In genomic region chr9:102335571-102336282, GRCm38 (mm10) we compare ENCODE assay signal across 21 mouse cellular contexts. TPM values are rescaled to one million over a fixed set of nuclear protein-coding genes. Genes with fewer than 3 reads are reported as not detected.
DNase-seq lines count a peak whose midpoint lies in the region; ATAC-seq lines count a peak whose summit lies in the region.
"Had no signal": no experiment of that assay in that cellular context is flagged by ENCODE, and none has a peak within 500 bp of the region (broad histone marks: within the 10 kb centered on the region; RNA-seq: fewer than 3 reads in every experiment).

No protein-coding gene starts in this region.

- no peaks in the 10 kb centered on the region for H3K4me1 ChIP-seq in heart, embryonic 11.5 days (ENCODE audit: control insufficient read depth, insufficient read depth, low read length)
- H3K4me1 ChIP-seq: limb, embryonic 12.5 days; liver, embryonic 12.5 days; megakaryocyte, embryonic 14.5 days; stomach, embryonic 15.5 days had no signal

- no peak overlapping the region for H3K9ac ChIP-seq in heart, embryonic 11.5 days (ENCODE audit: low read depth, low read length)
- H3K9ac ChIP-seq: forebrain, embryonic 12.5 days; hindbrain, embryonic 13.5 days; limb, embryonic 12.5 days; liver, embryonic 12.5 days; stomach, embryonic 15.5 days had no signal

- no peak for ATAC-seq in heart, embryonic 11.5 days (replicated peaks; ENCODE audit: insufficient number of reproducible peaks, low FRiP score, low TSS enrichment)
- ATAC-seq: inflammation-experienced regulatory T-cells, adult 6 months; liver, embryonic 12.5 days; midbrain, embryonic 16.5 days had no signal

- no peaks in the 10 kb centered on the region for H3K36me3 ChIP-seq in heart, embryonic 11.5 days (ENCODE audit: control insufficient read depth, insufficient read depth, low read length)
- H3K36me3 ChIP-seq: forebrain, embryonic 12.5 days; hindbrain, embryonic 13.5 days; limb, embryonic 12.5 days; liver, embryonic 12.5 days; stomach, embryonic 15.5 days had no signal

- H3K4me2 ChIP-seq in heart, embryonic 11.5 days: no peak overlapping the region
- H3K4me2 ChIP-seq: forebrain, embryonic 12.5 days; hindbrain, embryonic 13.5 days; limb, embryonic 12.5 days; liver, embryonic 12.5 days; stomach, embryonic 15.5 days had no signal

- H3K4me3 ChIP-seq in heart, embryonic 11.5 days (ENCODE audit: low read depth, low read length): no peak overlapping the region
- H3K4me3 ChIP-seq: forebrain, embryonic 12.5 days; hindbrain, embryonic 13.5 days; limb, embryonic 12.5 days; liver, embryonic 12.5 days; megakaryocyte, embryonic 14.5 days; stomach, embryonic 15.5 days had no signal

- H3K27me3 ChIP-seq in heart, embryonic 11.5 days (ENCODE audit: control insufficient read depth, insufficient read depth, low read length): no peaks in the 10 kb centered on the region; the same call in 1 of the 2 replicates
- H3K27me3 ChIP-seq: megakaryocyte, embryonic 14.5 days; stomach, embryonic 15.5 days had no signal

- no peak overlapping the region for H3K27ac ChIP-seq in heart, embryonic 11.5 days (ENCODE audit: low read depth, low read length)
- H3K27ac ChIP-seq: forebrain, embryonic 12.5 days; hindbrain, embryonic 13.5 days; limb, embryonic 12.5 days; liver, embryonic 12.5 days; stomach, embryonic 15.5 days had no signal

- intact Hi-C loops in heart, postnatal 10 days (cut with DNase I): no loop called here

- 55% methylated on average over 11 of the region's 11 CpGs for WGBS in heart, embryonic 11.5 days (ENCODE audit: insufficient replicate concordance)

- no peaks in the 10 kb centered on the region for H3K9me3 ChIP-seq in heart, embryonic 11.5 days (replicated peaks; ENCODE audit: control insufficient read depth, low read length)
- H3K9me3 ChIP-seq: forebrain, embryonic 12.5 days; hindbrain, embryonic 13.5 days; limb, embryonic 12.5 days; liver, embryonic 12.5 days; stomach, embryonic 15.5 days had no signal

- peak; percentile 23 for DNase-seq in gastrocnemius, adult 18-20 months (ENCODE audit: low spot score)
- no peak for DNase-seq in gastrocnemius, postnatal 10 days
- peak; percentile 14 to 24 for DNase-seq in heart, postnatal 10 days
- DNase-seq in kidney, postnatal 10 days: peak; percentile 22
- peak; percentile 14 to 34 for DNase-seq in kidney, postnatal 36 days
- no peak for DNase-seq in right cerebral cortex, adult 18-20 months
- DNase-seq: cerebellum, adult 8-10 months; lung, adult 2 months; right cerebral cortex, postnatal 25 days; thymus, adult 18-20 months had no signal

RNA-seq across cellular contexts. Expression of gene Ephb1, which starts 18.8 kb away (rescaled TPM):
- total RNA-seq in gastrocnemius, adult 18-20 months (2021): under 1 TPM; 0.66 to 0.78 TPM
- 1 to 10 TPM; 4.7 to 5.7 TPM for total RNA-seq in gastrocnemius, postnatal 10 days (2021)
- total RNA-seq in heart, postnatal 10 days (2021): 10 to 100 TPM in 1 of 2 experiments, 1 to 10 TPM in 1; 9.1 to 10.5 TPM
- polyA plus RNA-seq in heart, embryonic 11.5 days (2014; fragmentation: Nextera tagmentation; extraction: Ambion mirVana): 0.44 and 0.87 TPM in 2 replicates
- total RNA-seq: common myeloid progenitor, adult 5-6 weeks; neutrophil, adult 5-6 weeks had no signal
- polyA plus RNA-seq: inflammation-experienced regulatory T-cells, adult 6 months had no signal

Comparison
In these comparisons a context has a peak if more than half of its experiments do, and no peak if none do; other contexts are left out.
1. DNase-seq: peak in gastrocnemius, adult 18-20 months (single experiment), heart, postnatal 10 days (2 of 2), kidney, postnatal 10 days (single experiment) and kidney, postnatal 36 days (2 of 2); none in gastrocnemius, postnatal 10 days (single experiment) and right cerebral cortex, adult 18-20 months (single experiment).